Mouse (Mus musculus) heart, postnatal 25 days (tissue): Measurements from ENCODE around the gene Cd28. TPM values are rescaled to one million over a fixed set of nuclear protein-coding genes. Genes with fewer than 3 reads are reported as not detected.

Experiments
- total RNA-seq, 2 experiments: library from RNA; stranded (reverse); gene quantifications; 2 replicates each; pipeline ENCODE4 v1.2.3; 2021

The Cd28 gene
- total RNA-seq, 2 experiments from 2014 or later, result 8.7 to 10.2 TPM

Other genes starting within 250 kb of the Cd28 start
- 100 to 1,000 TPM; 114 to 132 TPM for gene Raph1, start 149.7 kb upstream of the Cd28 start, total RNA-seq
- gene Ctla4, start 170.2 kb downstream of the Cd28 start, total RNA-seq, result under 1 TPM; 0.75 to 0.96 TPM